Mouse (Mus musculus): ENCODE measurements around the gene Nsdhl. TPM values are rescaled to one million over a fixed set of nuclear protein-coding genes. Genes with fewer than 3 reads are reported as not detected.

Nsdhl gene
- total RNA-seq, 2 experiments from 2014 or later = 33.8 to 60.0 TPM

DNA sequence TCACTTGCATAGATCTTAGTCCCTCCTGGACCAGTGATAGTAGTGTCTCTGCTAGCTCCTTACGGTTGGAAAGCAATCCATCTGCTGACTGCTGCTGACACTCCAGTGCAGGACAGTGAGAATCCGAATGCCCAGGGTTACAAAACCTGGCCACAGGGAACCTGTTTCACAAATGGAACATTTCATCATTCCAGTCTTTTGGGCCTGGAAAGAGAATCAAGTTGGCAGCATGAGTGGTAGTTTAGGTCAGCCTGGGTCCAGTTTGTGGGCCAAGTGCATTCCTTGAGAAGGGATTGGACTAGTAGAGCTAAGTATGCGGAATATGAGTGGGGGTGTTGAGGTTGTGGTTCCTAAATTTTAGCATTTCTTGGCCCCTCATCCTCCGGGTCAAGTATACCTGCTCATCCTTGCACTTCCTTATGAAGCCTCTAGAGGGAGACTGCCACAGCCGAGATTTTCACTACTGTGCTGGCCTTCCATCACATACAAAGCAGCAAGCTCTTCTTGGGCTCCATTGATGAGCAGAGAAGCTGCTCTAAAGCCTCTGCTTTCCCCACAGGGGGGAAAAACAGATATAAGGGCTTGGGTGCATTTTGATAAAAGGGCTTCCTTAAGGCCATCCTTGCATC, 74.0 kb downstream of the Nsdhl start:
- DNase-seq (ENCODE audit: low spot score in 2 of 2) = no peak

DNA sequence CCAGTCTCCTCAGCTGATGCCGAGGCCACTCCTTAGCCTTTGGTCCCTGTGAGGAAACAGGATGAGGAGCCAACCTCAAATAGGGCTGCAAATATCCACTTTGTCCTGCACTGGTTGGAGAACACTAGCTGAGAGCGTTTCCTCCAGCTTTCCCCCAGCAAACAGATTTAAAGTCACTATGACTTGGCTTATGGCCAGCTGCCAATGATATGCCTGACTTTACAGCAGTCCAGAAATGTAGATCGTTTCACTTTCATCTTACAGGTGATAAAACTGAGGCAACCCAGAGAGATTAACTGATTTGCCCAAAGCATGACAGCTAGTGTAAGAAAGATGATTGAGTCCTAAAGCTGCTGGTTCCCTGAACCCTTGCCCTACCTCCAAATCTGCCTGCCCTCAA, 77.2 kb downstream of the Nsdhl start:
- no peak for DNase-seq (ENCODE audit: low spot score in 2 of 2)

- DNase-seq (ENCODE audit: low spot score in 2 of 2) = no peak
Measured at GRCm38 (mm10) chrX:73003110-73003509, 84.8 kb downstream of the Nsdhl start.

DNA sequence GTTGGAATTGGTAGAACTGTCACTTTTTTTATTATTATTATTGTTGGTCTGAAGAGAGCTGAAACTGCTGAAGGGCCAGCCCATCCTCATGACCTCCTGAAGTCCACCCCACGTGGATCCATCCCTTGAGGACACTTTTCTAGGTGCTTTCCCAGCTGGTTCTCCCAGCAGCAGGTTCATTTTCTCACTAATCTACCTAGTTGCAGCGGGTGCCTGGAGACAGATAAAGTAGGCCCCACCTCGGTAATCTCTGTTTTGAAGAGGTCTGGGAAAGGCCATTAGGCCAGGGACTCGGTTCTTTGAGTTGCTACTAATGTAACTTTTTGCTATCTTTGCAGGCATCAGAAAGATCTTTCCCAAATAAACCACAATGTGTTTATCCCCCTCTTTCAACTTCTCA, 87.3 kb downstream of the Nsdhl start:
- no peak for DNase-seq (ENCODE audit: low spot score in 2 of 2)

DNA sequence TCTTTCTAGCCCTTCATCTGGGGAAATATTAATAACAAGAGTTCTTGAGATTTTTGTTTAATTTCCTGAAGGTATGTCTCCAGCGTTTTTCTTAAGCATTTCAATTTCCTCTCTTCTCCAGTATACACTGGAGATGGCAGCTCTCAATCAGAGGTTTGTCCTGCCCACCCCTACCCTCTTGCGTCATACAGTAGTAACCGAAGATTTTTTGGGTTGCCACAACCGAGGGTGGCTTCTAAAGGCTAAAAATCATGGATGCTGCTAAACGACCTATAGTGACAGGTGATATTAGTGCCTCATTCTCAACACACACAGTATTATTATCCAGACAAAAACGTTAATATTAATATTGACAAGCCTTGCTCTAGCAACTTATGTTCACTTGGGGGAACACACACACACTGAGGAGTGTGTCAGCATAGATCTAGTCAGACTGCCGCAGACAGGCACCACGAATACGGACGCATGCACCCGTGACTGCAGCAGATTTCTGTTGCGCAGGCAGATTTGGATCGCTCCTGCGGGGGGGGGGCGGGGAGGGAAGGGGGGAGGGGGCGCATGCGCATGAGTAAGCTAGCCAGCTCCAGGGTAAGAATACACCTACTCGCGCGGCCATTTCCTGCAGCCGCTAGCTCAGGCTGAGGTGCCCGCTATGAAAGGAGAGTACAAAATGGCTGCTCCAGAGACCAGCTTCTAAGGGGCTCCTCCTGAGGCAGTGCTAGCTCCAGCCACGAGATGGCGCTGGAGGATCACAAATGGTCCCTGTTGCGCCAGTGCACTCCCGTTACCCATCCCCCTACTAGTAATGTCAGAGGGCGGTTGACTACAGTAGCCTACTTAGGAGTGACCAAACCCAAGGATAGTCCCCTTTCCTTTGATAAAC, 89.5 kb downstream of the Nsdhl start:
- peak; percentile 86 to 89 for DNase-seq (ENCODE audit: low spot score in 2 of 2)

Small RNAs within 50 kb of the gene (microRNA-seq; reads per million reads assigned to microRNA genes)
- gene Mir2137 (ENCODE audit: borderline number of aligned reads in 2 of 2) = 0 to 1.9 reads per million in 2 experiments

Other genes with a start within 250 kb of the Nsdhl start
- gene Gabrq, start 93.4 kb upstream of the Nsdhl start, total RNA-seq (2021) = under 1 TPM in 1 of 2 experiments, not detected in 1; 0.10 TPM
- 10 to 100 TPM; 44.5 to 45.3 TPM for gene Cetn2, start 146 bp upstream of the Nsdhl start, total RNA-seq (2021)
- 1 to 10 TPM; 2.5 to 2.9 TPM for gene Zfp185, start 68.8 kb downstream of the Nsdhl start, total RNA-seq (2021)
- under 1 TPM; 0.16 to 0.17 TPM for gene Pnma5, start 118.5 kb downstream of the Nsdhl start, total RNA-seq (2021)
- gene Pnma3, start 146.2 kb downstream of the Nsdhl start, total RNA-seq (2021) = under 1 TPM; 0.19 to 0.20 TPM
- gene Xlr4a, start 163.9 kb downstream of the Nsdhl start, total RNA-seq (2021) = not detected
- gene Xlr3a, start 178.5 kb downstream of the Nsdhl start, total RNA-seq (2021) = 1 to 10 TPM in 1 of 2 experiments, under 1 TPM in 1; 0.76 to 1.6 TPM
- gene Gm14685, start 198.5 kb downstream of the Nsdhl start, total RNA-seq (2021) = not detected
- gene Xlr5b, start 230.2 kb downstream of the Nsdhl start, total RNA-seq (2021) = not detected
- gene DXBay18, start 230.9 kb downstream of the Nsdhl start, total RNA-seq (2021) = not detected